Mouse (Mus musculus) heart, embryonic 14.5 days (tissue): ENCODE data around the gene Cacnb1. TPM values are rescaled to one million over a fixed set of nuclear protein-coding genes. Genes with fewer than 3 reads are reported as not detected.

Experiments used
- ATAC-seq: fragments of 200-750 bp; cut with Nextera tagmentation; 2 replicates; pipeline ENCODE4 v1.8.0; 2017; ENCODE audit warnings: low read depth, moderate TSS enrichment; ENCODE audit not compliant: insufficient number of reproducible peaks, insufficient read depth, low FRiP score
- H3K27ac ChIP-seq, 2 experiments: fragments of 200-500 bp in 1 of 2; fragments of 300-500 bp in 1 of 2; sonication (generic) in 1 of 2; replicated peaks in 1 of 2; 2 replicates each; pipeline ENCODE4 v1.5.1; 2012 to 2014; ENCODE audit warnings: low read depth in 2 of 2, low read length in 2 of 2, control low read depth in 1 of 2, mild to moderate bottlenecking in 1 of 2, mixed read lengths in 1 of 2; ENCODE audit not compliant: control insufficient read depth in 1 of 2, insufficient read depth in 1 of 2
- H3K27me3 ChIP-seq: fragments of 300-500 bp; sonication (generic); 2 replicates; pipeline ENCODE4 v1.6.1; 2014; ENCODE audit warnings: mild to moderate bottlenecking, low read length, control low read depth; ENCODE audit not compliant: control insufficient read depth, insufficient read depth
- H3K36me3 ChIP-seq: fragments of 300-500 bp; sonication (generic); 2 replicates; pipeline ENCODE4 v1.6.1; 2014; ENCODE audit warnings: mild to moderate bottlenecking, control low read depth, low read length, mixed read lengths; ENCODE audit not compliant: control insufficient read depth, insufficient read depth
- H3K4me1 ChIP-seq, 2 experiments: fragments of 200-500 bp in 1 of 2; fragments of 300-500 bp in 1 of 2; sonication (generic) in 1 of 2; 2 replicates each; pipeline ENCODE4 v1.6.1; 2012 to 2014; ENCODE audit warnings: low read length in 2 of 2, control low read depth in 1 of 2, mixed read lengths in 1 of 2; ENCODE audit not compliant: control insufficient read depth in 2 of 2, insufficient read depth in 2 of 2
- H3K4me2 ChIP-seq: fragments of 300-500 bp; sonication (generic); 2 replicates; pipeline ENCODE4 v1.6.1; 2014; ENCODE audit warnings: mild to moderate bottlenecking, low read length
- H3K4me3 ChIP-seq, 2 experiments: fragments of 200-500 bp in 1 of 2; fragments of 300-500 bp in 1 of 2; sonication (generic) in 1 of 2; 2 replicates each; pipeline ENCODE4 v1.5.1; 2012 to 2014; ENCODE audit warnings: low read length in 2 of 2, mild to moderate bottlenecking in 2 of 2, control low read depth in 1 of 2, low read depth in 1 of 2, moderate library complexity in 1 of 2; ENCODE audit not compliant: control insufficient read depth in 1 of 2, insufficient read depth in 1 of 2
- H3K9ac ChIP-seq: fragments of 300-500 bp; sonication (generic); 2 replicates; pipeline ENCODE4 v1.6.1; 2014; ENCODE audit warnings: mild to moderate bottlenecking, low read length
- H3K9me3 ChIP-seq: fragments of 300-500 bp; sonication (generic); 2 replicates; pipeline ENCODE4 v1.6.1; 2016; ENCODE audit warnings: low read length, control low read depth; ENCODE audit not compliant: control insufficient read depth
- WGBS: fragments of 180-500 bp; shearing (Covaris S2); extraction: QIAGEN DNeasy Blood & Tissue Kit; methylation state at CpG from one replicate; pipeline ENCODE4 v1.1.7; 2014; 5-methylcytosine and 5-hydroxymethylcytosine counted together
- polyA plus RNA-seq: library from polyadenylated mRNA; unstranded; fragments of >200 nt; fragmentation: Nextera tagmentation; extraction: Ambion mirVana; gene quantifications from 2 replicates; pipeline ENCODE4 v1.2.1, GENCODE M21; 2014

The Cacnb1 gene
- polyA plus RNA-seq, 1 experiment from 2014 or later, result 7.1 TPM

- H3K9ac ChIP-seq, result peak within 1 kb of the TSS; percentile 57
- H3K4me2 ChIP-seq, result peak within 1 kb of the TSS; percentile 92
- H3K4me1 ChIP-seq, result peaks cover 9 to 22% of the 10 kb centered on the region in 2 experiments; a peak in 3 of 4 replicates
- H3K36me3 ChIP-seq, result no peaks in the 10 kb centered on the region
- peak within 1 kb of the TSS; percentile 42 to 95 for H3K4me3 ChIP-seq
- H3K27me3 ChIP-seq, result peaks cover 35% of the 10 kb centered on the region
- no peaks in the 10 kb centered on the region for H3K9me3 ChIP-seq
- ATAC-seq, result no peak
- 3% methylated on average over 63 of the region's 74 CpGs for WGBS
- no peak within 1 kb of the TSS for H3K27ac ChIP-seq
Measured at GRCm38 (mm10) chr11:97985727-97986677, 36.8 kb downstream of the Cacnb1 start, which contains the start of gene Plxdc1. TSS of gene Plxdc1 (minus strand) at chr11:97986444.

DNA sequence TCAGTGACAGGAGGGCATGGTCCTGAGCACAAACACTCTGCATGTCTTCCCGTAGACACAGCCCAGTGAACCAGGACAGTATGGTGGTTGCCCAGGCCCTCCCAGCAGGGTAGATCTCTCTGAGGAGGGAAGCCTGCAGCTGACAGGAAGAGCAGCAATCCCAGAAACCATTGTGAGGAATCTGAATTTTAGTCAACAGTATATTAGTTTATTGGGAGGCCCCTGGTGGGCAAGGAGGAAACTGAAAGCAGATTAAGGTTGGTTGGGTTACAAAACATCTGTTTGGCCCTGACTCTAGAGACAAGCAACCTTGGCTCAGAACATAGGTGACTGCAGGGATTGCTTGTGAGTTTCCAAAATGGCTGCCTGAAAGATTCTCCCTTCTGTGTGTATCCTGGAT lies 38.9 kb downstream of the Cacnb1 start:
- no peak overlapping the region for H3K4me3 ChIP-seq
- H3K4me1 ChIP-seq, result peaks cover 0 to 9% of the 10 kb centered on the region in 2 experiments; a peak in 1 of 4 replicates
- H3K36me3 ChIP-seq, result no peaks in the 10 kb centered on the region
- H3K9me3 ChIP-seq, result no peaks in the 10 kb centered on the region
- no peak for ATAC-seq
- 78% methylated on average over 1 of the region's 1 CpGs for WGBS
- H3K27ac ChIP-seq, result no peak overlapping the region
- H3K4me2 ChIP-seq, result no peak overlapping the region
- H3K9ac ChIP-seq, result no peak overlapping the region
- peaks cover 35% of the 10 kb centered on the region for H3K27me3 ChIP-seq

DNA sequence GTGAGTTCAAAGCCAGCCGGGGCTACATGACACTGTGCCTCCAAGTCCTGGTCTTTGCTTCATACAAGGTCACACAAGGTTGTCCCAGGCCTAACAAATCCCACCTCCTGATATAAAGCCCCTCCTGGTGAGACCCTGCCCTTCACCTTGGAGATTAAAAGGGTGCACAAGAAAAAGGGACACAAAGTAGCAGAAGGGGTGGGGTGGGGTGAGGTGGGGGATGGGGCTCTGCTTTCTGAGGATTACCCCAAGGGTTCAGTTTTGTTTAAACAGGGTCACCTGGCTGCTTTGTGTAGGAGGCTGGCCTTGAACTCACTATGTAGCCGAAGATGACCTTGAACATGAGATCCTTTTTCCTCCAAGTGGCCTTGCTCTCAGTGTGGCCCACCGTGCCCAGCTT lies 39.3 kb downstream of the Cacnb1 start:
- Histone ChIP-seq H3K4me2 (no peak overlapping the region), H3K9ac (no peak overlapping the region), H3K4me1 (peaks cover 0 to 9% of the 10 kb centered on the region in 2 experiments; a peak in 1 of 4 replicates), H3K9me3 (no peaks in the 10 kb centered on the region), H3K4me3 (no peak overlapping the region), H3K27ac (no peak overlapping the region), H3K27me3 (peaks cover 35% of the 10 kb centered on the region), H3K36me3 (no peaks in the 10 kb centered on the region)
- 80% methylated on average over 3 of the region's 3 CpGs for WGBS
- ATAC-seq, result no peak

DNA sequence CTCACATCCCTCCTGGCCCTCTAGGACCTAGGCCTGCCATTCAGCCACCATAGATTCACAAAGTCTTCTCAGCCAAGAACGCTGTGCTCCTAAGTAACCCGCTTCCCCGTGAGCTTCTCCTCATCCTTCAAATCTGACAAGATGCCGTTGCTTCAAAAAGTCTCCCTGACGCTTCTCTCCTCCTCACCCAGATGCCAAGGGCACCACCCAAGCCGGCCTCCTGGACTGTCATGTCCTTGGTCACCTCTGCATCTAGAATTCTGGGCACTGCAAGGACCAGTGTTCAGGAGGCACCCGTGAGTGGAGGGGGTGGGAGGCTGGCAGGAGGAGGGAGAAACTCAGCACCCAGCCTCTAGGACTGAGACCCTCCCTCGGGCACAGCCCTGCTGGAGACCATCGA lies 40.1 kb downstream of the Cacnb1 start:
- Histone ChIP-seq H3K9me3 (no peaks in the 10 kb centered on the region), H3K9ac (no peak overlapping the region), H3K36me3 (no peaks in the 10 kb centered on the region), H3K27me3 (peaks cover 35% of the 10 kb centered on the region), H3K4me1 (peaks cover 0 to 9% of the 10 kb centered on the region in 2 experiments; a peak in 1 of 4 replicates), H3K4me3 (no peak overlapping the region), H3K4me2 (no peak overlapping the region), H3K27ac (no peak overlapping the region)
- 86% methylated on average over 9 of the region's 9 CpGs for WGBS
- ATAC-seq, result no peak

- Histone ChIP-seq H3K4me3 (no peak overlapping the region), H3K27ac (no peak overlapping the region), H3K4me1 (no peaks in the 10 kb centered on the region), H3K9ac (no peak overlapping the region), H3K36me3 (no peaks in the 10 kb centered on the region), H3K9me3 (no peaks in the 10 kb centered on the region), H3K4me2 (no peak overlapping the region), H3K27me3 (peaks cover 25% of the 10 kb centered on the region)
- 57% methylated on average over 9 of the region's 9 CpGs for WGBS
- ATAC-seq, result no peak
Measured at GRCm38 (mm10) chr11:97980531-97980966, 42.3 kb downstream of the Cacnb1 start.

GRCm38 (mm10) chr11:97979824-97980495 lies 42.9 kb downstream of the Cacnb1 start:
- Histone ChIP-seq H3K27me3 (peaks cover 20% of the 10 kb centered on the region), H3K9me3 (no peaks in the 10 kb centered on the region), H3K4me1 (no peaks in the 10 kb centered on the region), H3K4me2 (no peak overlapping the region), H3K36me3 (no peaks in the 10 kb centered on the region), H3K4me3 (no peak overlapping the region), H3K27ac (no peak overlapping the region), H3K9ac (no peak overlapping the region)
- ATAC-seq, result no peak
- 65% methylated on average over 10 of the region's 10 CpGs for WGBS

DNA sequence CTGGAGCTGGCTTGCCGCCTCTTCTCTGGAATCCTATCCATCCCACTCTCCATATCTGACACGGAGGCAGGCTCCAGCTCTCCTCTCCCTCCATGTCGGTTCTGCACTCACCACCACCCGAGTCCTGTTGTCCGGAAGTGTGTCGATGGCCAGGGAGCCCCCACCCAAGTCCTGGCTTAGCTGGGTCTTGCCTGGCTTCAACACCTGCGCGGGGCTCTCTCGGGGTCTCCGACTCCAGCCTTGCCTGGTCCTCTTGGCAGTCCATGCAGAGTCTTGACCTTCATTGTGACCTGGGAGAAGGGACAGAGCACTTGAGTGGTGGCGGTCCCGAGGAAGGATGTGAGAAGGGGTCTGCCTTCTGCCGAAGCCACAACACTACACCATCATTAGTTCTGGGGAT lies 44.4 kb downstream of the Cacnb1 start:
- no peaks in the 10 kb centered on the region for H3K9me3 ChIP-seq
- H3K4me1 ChIP-seq, result no peaks in the 10 kb centered on the region
- H3K4me2 ChIP-seq, result no peak overlapping the region
- H3K4me3 ChIP-seq, result no peak overlapping the region
- no peak overlapping the region for H3K9ac ChIP-seq
- no peaks in the 10 kb centered on the region for H3K36me3 ChIP-seq
- 76% methylated on average over 13 of the region's 13 CpGs for WGBS
- ATAC-seq, result 0 out of 2 replicates have a peak, but pooled peaks have one; percentile 1
- H3K27me3 ChIP-seq, result 0 out of 2 replicates have a peak, but pooled peaks cover 9% of the 10 kb centered on the region
- no peak overlapping the region for H3K27ac ChIP-seq
